Mouse (Mus musculus) limb, embryonic 12.5 days (tissue): Measurements from ENCODE around the gene Safb2. TPM values are rescaled to one million over a fixed set of nuclear protein-coding genes. Genes with fewer than 3 reads are reported as not detected.
A peak's percentile ranks its signal among the peaks of the same experiment; 100 is the strongest.
"Not testable (repeated sequence)": the region's sequence is repeated elsewhere in the genome, so short reads cannot be mapped to it uniquely, and the experiment has no call there.

ENCODE experiments used
- ATAC-seq: fragments of 200-750 bp; cut with Nextera tagmentation; 2 replicates; pipeline ENCODE4 v1.8.0; 2017; ENCODE audit warnings: low read depth, moderate TSS enrichment; ENCODE audit not compliant: insufficient number of reproducible peaks, insufficient read depth, low FRiP score, low TSS enrichment
- H3K27ac ChIP-seq: fragments of 300-500 bp; sonication (generic); 2 replicates; pipeline ENCODE4 v1.5.1; 2016; ENCODE audit warnings: mild to moderate bottlenecking, moderate library complexity
- H3K27me3 ChIP-seq: fragments of 300-500 bp; sonication (generic); 2 replicates; pipeline ENCODE4 v1.6.1; 2016; ENCODE audit warnings: mild to moderate bottlenecking, moderate library complexity
- H3K36me3 ChIP-seq: fragments of 300-500 bp; sonication (generic); 2 replicates; pipeline ENCODE4 v1.6.1; 2016; ENCODE audit warnings: mild to moderate bottlenecking, moderate library complexity
- H3K4me1 ChIP-seq: fragments of 300-500 bp; sonication (generic); replicated peaks from 2 replicates; pipeline ENCODE4 v1.6.1; 2016
- H3K4me2 ChIP-seq: fragments of 300-500 bp; sonication (generic); 2 replicates; pipeline ENCODE4 v1.6.1; 2016; ENCODE audit warnings: mild to moderate bottlenecking, moderate library complexity
- H3K4me3 ChIP-seq: fragments of 300-500 bp; sonication (generic); replicated peaks from 2 replicates; pipeline ENCODE4 v1.5.1; 2016; ENCODE audit warnings: mild to moderate bottlenecking
- H3K9ac ChIP-seq: fragments of 300-500 bp; sonication (generic); replicated peaks from 2 replicates; pipeline ENCODE4 v1.6.1; 2016; ENCODE audit warnings: mild to moderate bottlenecking, moderate library complexity
- H3K9me3 ChIP-seq: fragments of 300-500 bp; sonication (generic); 2 replicates; pipeline ENCODE4 v1.6.1; 2016; ENCODE audit warnings: mild to moderate bottlenecking, moderate library complexity
- WGBS: fragments of 180-500 bp; shearing (Covaris S2); methylation state at CpG from one replicate; pipeline ENCODE4 v1.1.7; 2016; 5-methylcytosine and 5-hydroxymethylcytosine counted together
- polyA plus RNA-seq: library from polyadenylated mRNA; unstranded; fragments of >200 nt; fragmentation: Nextera tagmentation; extraction: Ambion mirVana; gene quantifications from 2 replicates; pipeline ENCODE4 v1.2.1, GENCODE M21; 2016

Safb2 gene
- 103 and 113 TPM in 2 replicates for polyA plus RNA-seq

DNA sequence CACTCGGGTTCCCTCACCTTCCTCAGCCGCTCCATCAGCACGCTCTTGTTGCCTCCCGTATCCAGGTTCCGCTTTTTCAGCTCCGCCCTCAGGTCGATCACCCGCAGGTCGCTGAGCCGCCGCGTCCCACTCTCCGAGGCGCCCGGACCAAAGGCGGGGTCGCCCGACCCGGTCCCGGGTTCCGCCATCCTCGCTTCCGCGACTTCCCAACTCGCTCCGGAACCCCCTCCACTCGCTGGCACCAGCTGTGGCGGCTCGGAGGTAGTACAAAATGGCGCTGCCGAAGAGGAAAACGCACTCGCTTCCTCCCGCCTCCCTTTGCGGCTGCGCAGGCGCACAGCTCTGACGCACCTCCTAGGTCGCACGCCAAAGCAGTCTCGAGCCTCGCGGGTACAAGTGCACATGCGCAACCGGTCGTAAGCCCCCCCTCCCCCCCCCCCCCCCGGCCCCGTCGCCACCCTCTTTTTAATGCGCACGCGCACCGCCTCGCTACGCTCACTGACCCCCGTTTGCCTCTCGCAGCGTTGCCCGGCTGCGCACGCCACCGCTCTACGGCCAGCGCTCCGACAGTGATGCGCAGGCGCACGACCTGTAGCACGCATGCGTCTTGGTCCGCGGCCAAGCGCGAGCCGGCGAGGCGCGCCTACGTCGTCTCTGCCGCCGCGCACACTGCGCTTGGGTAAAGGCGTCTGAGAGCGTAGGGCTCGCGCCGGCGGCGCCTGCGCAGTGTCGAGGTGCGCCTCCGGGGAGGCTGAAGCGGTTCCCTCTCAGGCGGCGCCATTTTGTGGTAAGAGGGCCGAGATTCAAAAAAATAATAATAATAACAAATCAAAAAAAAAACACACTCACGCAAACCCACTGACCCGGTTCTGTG lies at the start of gene Safb2, which contains the start of gene Safb:
Safb2 (minus strand) TSS at position 329 of the 874 bp plus-strand sequence.
Safb (plus strand) TSS at position 569 of the 874 bp plus-strand sequence.
- no peaks in the 10 kb centered on the region for H3K9me3 ChIP-seq
- peak; percentile 95 for ATAC-seq
- H3K4me1 ChIP-seq = peaks cover 40% of the 10 kb centered on the region
- under 1% methylated on average over 90 of the region's 101 CpGs for WGBS
- H3K4me2 ChIP-seq = peak within 1 kb of the TSS; percentile 91
- peak within 1 kb of the TSS; percentile 91 for H3K4me3 ChIP-seq
- peak within 1 kb of the TSS; percentile 94 for H3K9ac ChIP-seq
- no peaks in the 10 kb centered on the region for H3K27me3 ChIP-seq
- H3K36me3 ChIP-seq = peaks cover 72% of the 10 kb centered on the region
- peak within 1 kb of the TSS; percentile 94 for H3K27ac ChIP-seq

DNA sequence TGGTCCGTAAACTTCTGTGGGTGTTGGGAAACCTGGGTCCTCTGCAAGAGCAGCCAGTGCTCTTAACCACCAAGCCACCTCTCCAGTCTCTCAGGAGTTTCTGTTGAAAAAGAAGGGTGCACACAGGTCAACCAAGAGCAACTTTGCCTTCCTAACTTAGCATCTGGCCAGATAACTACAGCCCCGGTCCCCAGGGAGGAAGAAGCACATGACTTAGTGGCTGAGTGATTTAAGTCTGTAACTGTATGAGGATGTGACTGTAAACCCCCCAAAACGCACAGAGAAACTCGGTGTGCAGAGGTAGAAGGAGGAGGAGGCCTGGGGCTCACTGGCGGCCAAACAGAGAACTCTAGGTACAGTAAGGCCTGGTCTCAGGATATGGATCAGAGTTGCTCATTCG lies 49.6 kb upstream of the Safb2 start:
- Histone ChIP-seq H3K4me3 (no peak overlapping the region), H3K9ac (no peak overlapping the region), H3K27ac (no peak overlapping the region), H3K9me3 (no peaks in the 10 kb centered on the region), H3K36me3 (no peaks in the 10 kb centered on the region), H3K27me3 (no peaks in the 10 kb centered on the region), H3K4me1 (no peaks in the 10 kb centered on the region), H3K4me2 (no peak overlapping the region)
- ATAC-seq = no peak
- 87% methylated on average over 6 of the region's 6 CpGs for WGBS

DNA sequence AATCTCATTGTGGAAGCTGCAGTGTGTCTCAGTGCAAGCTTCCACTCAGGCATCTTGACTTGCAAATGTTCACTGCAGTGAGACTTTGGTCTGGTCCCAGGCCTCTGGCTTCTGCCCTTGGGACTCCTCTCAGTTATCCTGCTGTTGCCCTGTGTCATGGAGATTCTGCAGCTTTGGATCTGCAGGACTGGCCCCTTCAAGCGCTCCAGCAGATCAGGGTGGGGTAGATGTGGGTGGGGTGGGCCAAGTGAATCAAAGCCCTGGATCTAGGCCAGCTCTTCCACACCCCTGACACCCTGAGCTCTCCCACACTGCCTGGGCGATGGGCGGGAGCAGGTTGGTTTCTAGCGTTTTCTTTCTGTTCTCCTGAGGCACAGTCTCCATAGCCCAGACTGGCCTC lies 47.4 kb upstream of the Safb2 start:
- no peaks in the 10 kb centered on the region for H3K36me3 ChIP-seq
- no peaks in the 10 kb centered on the region for H3K27me3 ChIP-seq
- no peak for ATAC-seq
- H3K4me1 ChIP-seq = peaks cover 7% of the 10 kb centered on the region; the same call in 1 of the 2 replicates
- no peak overlapping the region for H3K4me2 ChIP-seq
- no peak overlapping the region for H3K9ac ChIP-seq
- no peak overlapping the region for H3K27ac ChIP-seq
- no peaks in the 10 kb centered on the region for H3K9me3 ChIP-seq
- no peak overlapping the region for H3K4me3 ChIP-seq
- 51% methylated on average over 4 of the region's 4 CpGs for WGBS

DNA sequence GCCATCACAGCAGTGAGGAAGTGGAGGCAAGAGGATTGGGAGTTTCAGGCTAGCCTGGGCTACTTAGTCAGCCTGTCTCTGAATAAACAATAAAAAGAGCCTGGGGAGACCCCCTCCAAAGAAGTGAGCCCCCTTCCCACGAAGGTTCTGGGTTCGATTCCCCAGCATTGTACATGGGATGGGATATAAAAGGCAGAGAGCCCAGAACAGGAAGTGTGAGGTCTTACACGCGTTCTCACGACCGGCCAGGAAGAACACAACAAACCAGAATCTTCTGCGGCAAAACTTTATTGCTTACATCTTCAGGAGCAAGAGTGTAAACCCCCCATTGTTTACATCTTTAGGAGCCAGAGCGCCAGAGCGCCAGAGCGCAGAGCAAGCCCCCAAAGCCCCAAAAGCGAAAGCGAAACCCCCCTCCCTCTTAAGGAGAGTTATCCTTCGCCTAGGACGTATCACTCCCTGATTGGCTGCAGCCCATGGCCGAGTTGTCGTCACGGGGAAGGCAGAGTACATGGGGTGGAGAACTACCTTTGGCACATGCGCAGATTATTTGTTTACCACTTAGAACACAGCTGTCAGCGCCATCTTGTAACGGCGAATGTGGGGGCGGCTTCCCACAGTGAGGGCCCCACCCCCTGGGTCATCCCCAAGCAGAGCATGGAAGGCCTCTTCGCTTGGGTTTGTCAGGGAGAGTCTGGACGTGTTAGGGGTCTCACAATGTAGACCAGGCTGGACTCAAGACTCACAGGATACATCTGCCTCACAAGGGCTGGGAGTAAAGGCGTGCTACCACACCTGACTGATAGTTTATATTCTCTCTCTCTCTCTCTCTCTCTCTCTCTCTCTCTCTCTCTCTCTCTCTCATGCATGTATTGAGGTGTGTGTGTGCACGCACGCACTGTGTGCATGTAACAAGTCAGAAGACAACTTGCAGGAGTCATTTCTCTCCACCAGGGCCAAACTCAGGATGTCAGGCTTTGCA lies 45.7 kb upstream of the Safb2 start:
- not testable (repeated sequence) for H3K4me2 ChIP-seq, H3K9me3 ChIP-seq, H3K36me3 ChIP-seq, H3K4me3 ChIP-seq, ATAC-seq, H3K9ac ChIP-seq, H3K27me3 ChIP-seq, H3K27ac ChIP-seq
- peaks cover 19% of the 10 kb centered on the region for H3K4me1 ChIP-seq
- 90% methylated on average over 27 of the region's 27 CpGs for WGBS

DNA sequence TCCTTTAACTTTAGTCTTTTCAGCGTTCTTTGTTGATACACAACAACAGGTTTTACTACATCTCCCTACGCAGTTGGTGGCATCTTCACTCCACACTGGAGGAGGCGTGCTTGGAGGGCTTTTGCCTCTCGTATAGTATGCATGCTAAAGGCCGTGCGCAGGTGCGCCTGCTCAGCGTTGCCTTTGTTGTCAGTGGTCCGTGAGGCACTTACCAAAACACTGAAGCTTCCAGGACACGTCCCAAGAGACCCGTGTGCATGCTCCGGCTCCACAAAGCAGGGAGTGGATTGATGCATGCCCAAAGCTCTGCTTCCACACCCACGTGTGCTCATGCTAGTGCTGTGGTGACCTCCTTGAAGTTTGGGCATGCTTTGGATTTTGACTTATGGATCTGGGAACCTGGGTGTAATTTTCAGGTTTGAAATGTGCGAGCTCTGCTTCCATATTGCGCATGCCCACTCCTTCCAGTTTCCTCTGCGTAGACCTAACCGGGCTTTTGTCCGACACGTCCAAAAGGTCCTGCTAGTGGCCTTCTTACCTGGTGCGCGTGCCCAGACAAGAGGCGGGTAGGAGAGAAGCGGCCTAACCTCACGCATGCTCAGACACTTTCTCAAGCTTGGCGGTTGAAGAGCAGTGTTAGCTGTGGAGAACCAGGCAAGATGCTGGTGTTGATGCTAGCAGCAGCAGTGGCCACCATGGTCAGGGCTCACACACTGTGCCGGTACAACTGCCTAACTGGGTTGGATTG lies 43.3 kb upstream of the Safb2 start, which contains the start of gene Catsperd:
Catsperd (plus strand) TSS at position 614 of the 748 bp plus-strand sequence.
- Histone ChIP-seq H3K27me3 (no peaks in the 10 kb centered on the region), H3K4me3 (peak within 1 kb of the TSS; percentile 94), H3K27ac (peak within 1 kb of the TSS; percentile 88), H3K4me1 (peaks cover 19% of the 10 kb centered on the region), H3K36me3 (peaks cover 19% of the 10 kb centered on the region), H3K4me2 (peak within 1 kb of the TSS; percentile 86), H3K9me3 (no peaks in the 10 kb centered on the region), H3K9ac (peak within 1 kb of the TSS; percentile 45)
- whole genome bisulfite sequencing = 8% methylated on average over 26 of the region's 26 CpGs
- peak; percentile 18; the same call in 1 of the 2 replicates for ATAC-seq

DNA sequence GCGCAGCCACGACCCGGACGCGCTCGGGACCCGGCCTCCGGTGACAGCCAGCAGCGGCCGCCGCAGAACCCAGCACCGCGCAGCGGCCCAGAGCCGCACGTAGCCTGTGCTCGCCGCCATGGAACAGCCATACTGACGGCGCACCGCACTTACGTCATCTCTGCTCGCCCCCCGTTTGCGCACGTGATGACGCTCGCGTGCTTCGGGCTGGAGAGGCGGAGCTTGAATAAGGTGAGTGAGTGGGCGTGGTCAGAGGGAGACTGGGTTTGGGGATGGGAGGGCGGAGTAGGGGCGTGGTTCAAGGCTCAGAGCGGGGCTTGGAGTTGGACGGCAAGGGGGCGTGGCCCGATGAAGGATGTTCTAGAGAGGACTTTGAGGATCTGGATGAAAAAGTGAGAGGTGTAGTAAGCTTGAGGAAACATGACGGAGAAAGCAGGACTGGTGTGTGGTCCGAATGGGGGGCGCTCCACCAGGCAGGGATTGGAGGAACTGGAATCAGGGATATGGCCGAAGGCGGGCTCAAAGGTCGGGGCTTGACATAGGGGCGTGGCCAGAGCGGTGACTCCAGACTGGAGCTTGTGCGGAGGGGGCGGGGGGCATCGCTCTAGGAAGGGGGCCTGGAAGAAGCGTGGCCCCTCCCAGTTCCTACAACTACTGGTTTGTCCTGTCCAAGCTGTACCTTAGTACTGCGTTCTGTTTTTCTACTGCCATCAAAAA lies 42.5 kb upstream of the Safb2 start, which contains the start of gene Lonp1:
Lonp1 (minus strand) TSS at position 134 of the 717 bp plus-strand sequence.
- WGBS = 0% methylated on average over 47 of the region's 51 CpGs
- Histone ChIP-seq H3K27ac (peak within 1 kb of the TSS; percentile 88), H3K9ac (peak within 1 kb of the TSS; percentile 90), H3K27me3 (no peaks in the 10 kb centered on the region), H3K4me2 (peak within 1 kb of the TSS; percentile 86), H3K36me3 (peaks cover 27% of the 10 kb centered on the region), H3K4me1 (peaks cover 19% of the 10 kb centered on the region), H3K4me3 (peak within 1 kb of the TSS; percentile 94), H3K9me3 (no peaks in the 10 kb centered on the region)
- peak; percentile 88 for ATAC-seq

DNA sequence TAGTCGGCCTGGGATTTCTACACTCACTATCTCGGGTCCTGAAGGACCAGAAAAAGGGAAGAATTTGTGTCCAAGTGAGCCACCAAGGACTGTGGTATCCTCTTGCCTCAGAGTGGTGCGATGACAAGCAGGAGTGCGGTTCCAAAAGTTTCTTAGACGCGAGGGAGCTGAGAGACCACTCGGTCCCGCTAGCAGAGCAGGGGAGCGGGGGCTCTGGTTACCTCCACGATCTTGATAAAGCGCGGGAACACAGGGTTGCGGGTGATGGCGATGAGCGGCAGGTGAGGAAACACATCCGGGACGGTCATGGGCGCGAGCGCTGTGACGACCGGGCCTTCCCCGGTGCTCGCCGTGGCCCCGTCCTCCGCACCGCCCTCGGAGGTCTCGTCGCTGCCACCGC lies 41.9 kb upstream of the Safb2 start:
- peak overlapping the region; percentile 90 for H3K9ac ChIP-seq
- no peaks in the 10 kb centered on the region for H3K9me3 ChIP-seq
- H3K4me1 ChIP-seq = peaks cover 19% of the 10 kb centered on the region
- peaks cover 33% of the 10 kb centered on the region for H3K36me3 ChIP-seq
- no peak; the same call in 1 of the 2 replicates for ATAC-seq
- H3K27me3 ChIP-seq = no peaks in the 10 kb centered on the region
- peak overlapping the region; percentile 94 for H3K4me3 ChIP-seq
- H3K27ac ChIP-seq = peak overlapping the region; percentile 80
- peak overlapping the region; percentile 86 for H3K4me2 ChIP-seq
- under 1% methylated on average over 32 of the region's 32 CpGs for WGBS

DNA sequence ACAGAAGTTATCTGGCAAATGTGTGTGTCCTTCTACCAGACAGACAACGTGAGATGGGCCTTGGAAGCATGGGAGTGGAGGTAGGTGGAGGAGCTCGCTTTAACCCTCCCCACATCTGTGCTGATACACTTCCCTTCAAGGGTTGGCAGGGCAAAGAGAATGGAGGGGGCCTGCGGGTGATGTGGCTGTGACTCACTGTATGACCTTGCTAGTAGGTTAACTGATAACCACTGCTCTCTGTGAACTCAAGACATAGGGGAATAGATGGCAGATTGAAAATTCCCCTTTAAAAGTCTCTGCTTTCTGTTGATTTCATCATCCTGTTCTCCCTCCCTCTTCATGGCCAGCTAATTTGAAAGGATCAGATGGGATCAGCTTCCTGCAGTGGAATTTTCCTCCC lies 41.1 kb upstream of the Safb2 start:
- 81% methylated on average over 3 of the region's 3 CpGs for WGBS
- H3K9ac ChIP-seq = no peak overlapping the region

DNA sequence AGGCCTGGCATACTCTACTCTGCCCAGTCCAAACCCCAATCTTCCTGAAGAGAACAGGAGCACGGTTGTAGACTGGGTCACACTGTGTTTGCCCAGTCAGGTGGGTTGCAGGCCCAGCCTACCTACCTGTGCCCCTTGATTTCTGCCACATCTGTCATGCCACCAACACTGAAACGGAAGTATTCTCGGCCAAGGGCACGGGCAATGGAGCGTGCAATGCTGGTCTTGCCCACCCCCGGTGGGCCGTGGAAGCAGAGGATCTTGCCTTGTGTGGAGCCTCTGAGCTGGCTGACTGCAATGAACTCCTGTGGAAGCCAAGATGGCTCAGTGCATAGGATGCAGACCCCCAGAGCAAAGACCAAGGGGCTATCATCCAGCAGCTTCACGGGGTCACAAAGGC lies 33.2 kb upstream of the Safb2 start:
- no peak overlapping the region for H3K27ac ChIP-seq
- no peak overlapping the region for H3K4me2 ChIP-seq
- WGBS = 92% methylated on average over 8 of the region's 8 CpGs
- no peaks in the 10 kb centered on the region for H3K9me3 ChIP-seq
- no peak overlapping the region for H3K4me3 ChIP-seq
- no peak overlapping the region for H3K9ac ChIP-seq
- H3K4me1 ChIP-seq = peaks cover 14% of the 10 kb centered on the region
- no peak for ATAC-seq
- peaks cover 86% of the 10 kb centered on the region for H3K36me3 ChIP-seq
- H3K27me3 ChIP-seq = no peaks in the 10 kb centered on the region

More for the DNA sequence above, 41.1 kb upstream of the Safb2 start:
- H3K27ac ChIP-seq = no peak overlapping the region
- peak overlapping the region; percentile 86 for H3K4me2 ChIP-seq
- no peak for ATAC-seq
- H3K36me3 ChIP-seq = peaks cover 41% of the 10 kb centered on the region
- no peaks in the 10 kb centered on the region for H3K27me3 ChIP-seq
- peak overlapping the region; percentile 94 for H3K4me3 ChIP-seq
- peaks cover 19% of the 10 kb centered on the region for H3K4me1 ChIP-seq
- no peaks in the 10 kb centered on the region for H3K9me3 ChIP-seq

DNA sequence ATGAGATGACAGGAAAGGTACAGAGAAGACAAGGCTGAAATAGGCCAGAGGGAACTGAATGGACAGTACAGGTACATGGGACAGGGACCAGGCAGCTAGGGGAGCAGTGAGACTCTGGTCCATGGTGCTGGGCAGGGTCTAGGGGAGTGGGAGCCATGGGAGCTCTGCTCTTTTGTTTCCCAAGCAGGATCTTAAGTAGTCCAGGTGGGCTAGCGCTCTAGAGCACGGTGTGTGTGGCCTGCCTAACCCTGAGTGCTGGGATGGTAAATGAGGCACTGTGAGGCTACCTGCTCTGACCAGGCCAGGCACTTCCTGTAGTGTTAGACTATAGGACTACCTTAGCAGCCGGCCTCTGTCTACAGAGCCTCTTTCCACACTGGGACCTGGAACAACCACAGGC lies 32.3 kb upstream of the Safb2 start:
- Histone ChIP-seq H3K27ac (no peak overlapping the region), H3K36me3 (peaks cover 77% of the 10 kb centered on the region), H3K9ac (no peak overlapping the region), H3K4me2 (no peak overlapping the region), H3K27me3 (no peaks in the 10 kb centered on the region), H3K9me3 (no peaks in the 10 kb centered on the region), H3K4me3 (no peak overlapping the region), H3K4me1 (peaks cover 18% of the 10 kb centered on the region)
- ATAC-seq = no peak
- WGBS = 85% methylated on average over 3 of the region's 3 CpGs
